Mouse (Mus musculus) embryonic facial prominence, embryonic 13.5 days (tissue): ENCODE measurements around the gene Prpf38b. TPM values are rescaled to one million over a fixed set of nuclear protein-coding genes. Genes with fewer than 3 reads are reported as not detected.
A peak's percentile ranks its signal among the peaks of the same experiment; 100 is the strongest.

Source experiments
- ATAC-seq: fragments of 200-750 bp; cut with Nextera tagmentation; 2 replicates; pipeline ENCODE4 v1.8.0; 2017; ENCODE audit warnings: low read depth; ENCODE audit not compliant: insufficient number of reproducible peaks, insufficient read depth, low FRiP score, low TSS enrichment
- H3K27ac ChIP-seq: fragments of 300-500 bp; sonication (generic); 2 replicates; pipeline ENCODE4 v1.5.1; 2015; ENCODE audit warnings: moderate library complexity, mild to moderate bottlenecking, inconsistent platforms
- H3K27me3 ChIP-seq: fragments of 300-500 bp; sonication (generic); 2 replicates; pipeline ENCODE4 v1.6.1; 2015; ENCODE audit warnings: mild to moderate bottlenecking, inconsistent platforms
- H3K36me3 ChIP-seq: fragments of 300-500 bp; sonication (generic); 2 replicates; pipeline ENCODE4 v1.6.1; 2015; ENCODE audit warnings: mild to moderate bottlenecking, inconsistent platforms
- H3K4me1 ChIP-seq: fragments of 300-500 bp; sonication (generic); 2 replicates; pipeline ENCODE4 v1.6.1; 2015; ENCODE audit warnings: inconsistent platforms
- H3K4me2 ChIP-seq: fragments of 300-500 bp; sonication (generic); 2 replicates; pipeline ENCODE4 v1.6.1; 2015; ENCODE audit warnings: moderate library complexity, mild to moderate bottlenecking, inconsistent platforms
- H3K4me3 ChIP-seq: fragments of 300-500 bp; sonication (generic); 2 replicates; pipeline ENCODE4 v1.5.1; 2015; ENCODE audit warnings: mild to moderate bottlenecking, inconsistent platforms
- H3K9ac ChIP-seq: fragments of 300-500 bp; sonication (generic); 2 replicates; pipeline ENCODE4 v1.6.1; 2015; ENCODE audit warnings: mild to moderate bottlenecking, inconsistent platforms
- H3K9me3 ChIP-seq: fragments of 300-500 bp; sonication (generic); 2 replicates; pipeline ENCODE4 v1.6.1; 2016; ENCODE audit warnings: inconsistent platforms
- WGBS: fragments of 180-500 bp; shearing (Covaris S2); methylation state at CpG from one replicate; pipeline ENCODE4 v1.1.7; 2015; ENCODE audit warnings: mixed read lengths; 5-methylcytosine and 5-hydroxymethylcytosine counted together
- polyA plus RNA-seq: library from polyadenylated mRNA; unstranded; fragments of >200 nt; fragmentation: Nextera tagmentation; extraction: Ambion mirVana; gene quantifications from 2 replicates; pipeline ENCODE4 v1.2.1, GENCODE M21; 2015

The Prpf38b gene
- 95.3 and 111 TPM in 2 replicates for polyA plus RNA-seq

DNA sequence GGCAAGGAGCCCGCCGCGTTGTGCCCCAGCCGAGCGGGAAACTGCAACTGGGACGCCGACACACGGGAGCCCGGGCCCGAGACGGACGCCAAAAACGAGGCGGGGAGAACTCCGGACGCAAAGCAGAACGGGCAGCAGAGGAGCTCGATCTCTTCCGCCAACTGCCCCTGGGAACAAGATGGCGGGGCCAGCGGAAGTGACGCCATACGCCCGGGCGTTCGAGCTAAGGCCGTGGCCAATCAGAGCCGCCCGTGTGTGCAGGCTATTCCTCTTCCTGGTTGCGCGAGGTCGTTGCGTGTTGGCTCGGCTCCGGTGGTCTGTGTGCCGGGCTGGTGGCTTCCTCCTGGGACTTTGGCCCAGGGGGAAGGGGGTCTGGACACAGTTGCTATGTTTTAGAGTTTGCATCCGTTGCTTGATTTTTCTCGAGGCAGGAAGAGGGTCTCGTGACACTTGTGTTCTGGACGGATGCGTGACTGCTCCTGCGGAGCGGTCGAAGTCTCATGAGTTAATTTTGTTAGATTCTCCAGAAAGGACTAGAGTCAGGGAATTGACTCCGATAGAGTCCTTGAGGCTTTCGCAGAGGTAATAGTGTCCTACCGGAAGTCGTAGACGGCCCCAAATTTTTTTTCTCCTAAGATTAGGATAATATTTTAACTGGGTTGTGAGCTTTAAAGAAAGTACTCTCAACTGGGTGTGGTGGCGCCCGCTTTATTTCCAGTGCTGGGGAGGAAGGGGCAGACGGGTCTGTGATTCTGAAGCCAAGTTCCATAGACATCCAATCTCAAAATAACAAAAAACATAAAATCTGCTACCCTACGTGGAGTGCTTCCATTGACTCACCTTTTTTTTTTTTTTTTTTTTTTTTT lies at the start of gene Prpf38b:
TSS of gene Prpf38b (minus strand) at position 180 of the 866 bp plus-strand sequence.
- peak within 1 kb of the TSS; percentile 99 for H3K27ac ChIP-seq
- peaks cover 20% of the 10 kb centered on the region for H3K4me1 ChIP-seq
- peaks cover 16% of the 10 kb centered on the region for H3K36me3 ChIP-seq
- ATAC-seq = peak; percentile 97
- H3K9me3 ChIP-seq = no peaks in the 10 kb centered on the region
- H3K4me3 ChIP-seq = peak within 1 kb of the TSS; percentile 90
- H3K27me3 ChIP-seq = no peaks in the 10 kb centered on the region
- peak within 1 kb of the TSS; percentile 96 for H3K9ac ChIP-seq
- H3K4me2 ChIP-seq = peak within 1 kb of the TSS; percentile 93
- WGBS = under 1% methylated on average over 53 of the region's 53 CpGs

GRCm38 (mm10) chr3:108961226-108961625 lies 49.7 kb upstream of the Prpf38b start:
- H3K9me3 ChIP-seq = no peaks in the 10 kb centered on the region
- H3K4me1 ChIP-seq = 0 out of 2 replicates have a peak, but pooled peaks cover 4% of the 10 kb centered on the region
- H3K4me2 ChIP-seq = no peak overlapping the region
- no peaks in the 10 kb centered on the region for H3K36me3 ChIP-seq
- WGBS = 52% methylated on average over 7 of the region's 7 CpGs
- ATAC-seq = no peak
- H3K27me3 ChIP-seq = no peaks in the 10 kb centered on the region
- H3K9ac ChIP-seq = no peak overlapping the region
- no peak overlapping the region for H3K4me3 ChIP-seq
- H3K27ac ChIP-seq = no peak overlapping the region

DNA sequence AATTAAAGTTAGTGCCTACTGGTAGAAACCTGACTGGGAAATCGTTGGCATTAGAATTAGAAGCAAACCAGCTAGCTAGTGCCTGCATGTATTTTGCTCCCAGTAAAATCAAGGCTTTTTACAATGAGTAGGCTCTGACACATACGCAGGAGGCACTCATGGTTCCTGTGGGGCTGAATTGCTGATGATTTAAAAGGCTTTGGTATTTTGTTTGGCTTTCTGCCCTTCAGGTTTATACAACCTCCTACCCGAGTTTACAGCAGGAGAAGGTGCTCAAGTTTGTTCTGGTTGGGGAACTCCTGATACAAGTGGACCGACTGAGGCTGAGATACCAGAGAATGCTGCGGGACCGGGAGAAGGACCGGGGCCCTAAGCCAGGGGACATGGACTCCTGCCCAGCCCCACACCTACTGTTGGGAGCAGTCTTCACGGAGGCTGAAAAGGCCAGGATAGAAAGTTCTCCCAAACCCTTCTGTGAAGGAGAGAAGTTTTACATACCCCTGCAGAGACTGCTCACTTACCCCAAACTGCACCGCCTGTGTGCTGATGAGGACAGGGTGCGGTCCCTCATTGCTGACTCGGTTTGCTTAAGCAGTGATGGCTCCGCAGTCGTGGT lies 48.3 kb upstream of the Prpf38b start:
- ATAC-seq = no peak
- Histone ChIP-seq H3K36me3 (no peaks in the 10 kb centered on the region), H3K9ac (no peak overlapping the region), H3K4me2 (no peak overlapping the region), H3K4me3 (no peak overlapping the region), H3K27me3 (no peaks in the 10 kb centered on the region), H3K27ac (no peak overlapping the region), H3K4me1 (0 out of 2 replicates have a peak, but pooled peaks cover 4% of the 10 kb centered on the region), H3K9me3 (no peaks in the 10 kb centered on the region)
- 75% methylated on average over 13 of the region's 13 CpGs for WGBS

DNA sequence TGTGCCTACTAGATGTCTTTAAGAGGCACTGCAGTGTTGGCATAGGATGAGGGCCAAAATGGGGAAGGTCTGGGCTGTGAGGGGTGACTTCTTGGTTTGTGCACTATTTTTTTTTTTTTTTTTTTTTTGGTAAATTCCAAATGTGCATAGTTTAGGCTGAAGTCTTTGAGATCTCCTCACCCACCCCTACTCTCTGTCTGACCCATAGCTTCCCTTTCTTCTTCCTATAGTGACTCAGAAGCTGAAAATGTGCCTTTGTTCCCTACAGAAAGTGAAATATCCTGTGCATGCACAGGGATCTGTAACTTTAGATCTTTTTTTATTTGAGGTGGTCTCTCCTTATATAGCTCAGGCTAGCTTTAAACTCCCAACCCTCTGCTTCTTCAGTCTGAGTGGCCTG lies 46.4 kb upstream of the Prpf38b start:
- Histone ChIP-seq H3K4me1 (0 out of 2 replicates have a peak, but pooled peaks cover 4% of the 10 kb centered on the region), H3K9me3 (no peaks in the 10 kb centered on the region), H3K27ac (no peak overlapping the region), H3K27me3 (no peaks in the 10 kb centered on the region), H3K9ac (no peak overlapping the region), H3K36me3 (no peaks in the 10 kb centered on the region), H3K4me3 (no peak overlapping the region), H3K4me2 (no peak overlapping the region)
- no peak for ATAC-seq

DNA sequence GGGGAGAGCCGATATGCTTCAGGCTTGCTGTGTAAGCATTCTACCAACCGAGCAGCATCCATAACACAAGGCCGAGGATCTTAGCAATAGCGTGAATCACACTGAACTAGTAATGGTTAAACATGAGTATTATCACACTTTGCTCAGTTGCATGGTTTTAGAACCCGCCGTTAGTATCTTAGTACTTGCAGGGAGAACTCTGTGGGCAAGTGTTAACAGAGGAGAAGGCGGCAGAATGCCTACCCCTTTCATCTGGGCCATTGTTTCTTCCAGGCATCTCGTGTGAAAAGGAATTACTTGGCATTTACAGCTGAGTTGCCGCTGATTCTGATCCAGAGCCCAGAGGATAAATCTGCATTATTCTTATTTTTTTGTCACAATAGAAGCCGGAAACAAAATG lies 29.5 kb upstream of the Prpf38b start:
- H3K27me3 ChIP-seq = no peaks in the 10 kb centered on the region
- H3K9me3 ChIP-seq = no peaks in the 10 kb centered on the region
- 0 out of 2 replicates have a peak, but pooled peaks cover 3% of the 10 kb centered on the region for H3K4me1 ChIP-seq
- H3K36me3 ChIP-seq = no peaks in the 10 kb centered on the region
- H3K27ac ChIP-seq = no peak overlapping the region
- no peak for ATAC-seq
- no peak overlapping the region for H3K4me3 ChIP-seq
- H3K4me2 ChIP-seq = no peak overlapping the region
- no peak overlapping the region for H3K9ac ChIP-seq
- 87% methylated on average over 10 of the region's 10 CpGs for WGBS

DNA sequence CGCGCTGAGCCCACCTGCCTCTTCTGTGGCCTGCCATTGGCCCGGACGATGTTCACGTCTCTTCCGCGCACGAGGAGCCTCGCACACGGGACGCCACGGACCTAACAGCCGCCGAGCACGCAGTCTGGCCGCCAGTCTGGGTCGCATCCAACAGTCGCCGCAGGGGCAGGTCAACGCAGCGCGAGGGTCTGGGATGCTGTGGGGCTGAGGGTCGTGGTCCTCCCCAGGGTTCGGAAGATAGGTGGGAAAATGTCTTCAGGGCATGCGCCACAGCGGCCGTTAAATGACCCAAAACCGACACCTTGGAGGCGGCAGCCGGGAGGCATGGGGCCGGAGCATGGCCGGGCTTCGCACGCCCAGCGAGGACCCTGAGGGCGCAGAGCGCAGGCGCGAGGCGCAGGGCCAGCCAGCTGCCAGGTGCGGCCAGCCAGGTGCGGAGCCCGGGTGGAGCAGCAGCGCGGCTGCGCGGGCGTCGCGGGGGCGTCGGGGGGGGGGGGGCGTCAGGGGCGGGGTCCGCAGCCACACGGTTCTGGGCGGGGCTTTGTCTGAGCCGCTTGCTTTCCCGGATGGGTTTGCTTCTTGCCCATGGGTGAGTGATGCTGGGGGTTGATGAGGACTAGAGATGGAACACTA lies 28.6 kb upstream of the Prpf38b start, which contains the start of gene Gm9857:
TSS of gene Gm9857 (minus strand) at position 445 of the 633 bp plus-strand sequence.
- H3K4me1 ChIP-seq = 0 out of 2 replicates have a peak, but pooled peaks cover 3% of the 10 kb centered on the region
- H3K9me3 ChIP-seq = no peaks in the 10 kb centered on the region
- no peaks in the 10 kb centered on the region for H3K36me3 ChIP-seq
- peak within 1 kb of the TSS; percentile 55 for H3K9ac ChIP-seq
- H3K27me3 ChIP-seq = no peaks in the 10 kb centered on the region
- WGBS = 54% methylated on average over 49 of the region's 59 CpGs
- peak; percentile 85 for ATAC-seq
- peak within 1 kb of the TSS; percentile 41 for H3K4me3 ChIP-seq
- no peak within 1 kb of the TSS for H3K27ac ChIP-seq
- peak within 1 kb of the TSS; percentile 61 for H3K4me2 ChIP-seq

GRCm38 (mm10) chr3:108939573-108939972 lies 28.0 kb upstream of the Prpf38b start, which contains the start of gene Henmt1:
Gene Henmt1 (plus strand): TSS chr3:108939873.
- Histone ChIP-seq H3K4me2 (peak within 1 kb of the TSS; percentile 61), H3K4me3 (peak within 1 kb of the TSS; percentile 41), H3K4me1 (0 out of 2 replicates have a peak, but pooled peaks cover 3% of the 10 kb centered on the region), H3K27me3 (no peaks in the 10 kb centered on the region), H3K9me3 (no peaks in the 10 kb centered on the region), H3K36me3 (no peaks in the 10 kb centered on the region), H3K27ac (no peak within 1 kb of the TSS), H3K9ac (peak within 1 kb of the TSS; percentile 55)
- WGBS = 64% methylated on average over 5 of the region's 5 CpGs
- ATAC-seq = no peak

DNA sequence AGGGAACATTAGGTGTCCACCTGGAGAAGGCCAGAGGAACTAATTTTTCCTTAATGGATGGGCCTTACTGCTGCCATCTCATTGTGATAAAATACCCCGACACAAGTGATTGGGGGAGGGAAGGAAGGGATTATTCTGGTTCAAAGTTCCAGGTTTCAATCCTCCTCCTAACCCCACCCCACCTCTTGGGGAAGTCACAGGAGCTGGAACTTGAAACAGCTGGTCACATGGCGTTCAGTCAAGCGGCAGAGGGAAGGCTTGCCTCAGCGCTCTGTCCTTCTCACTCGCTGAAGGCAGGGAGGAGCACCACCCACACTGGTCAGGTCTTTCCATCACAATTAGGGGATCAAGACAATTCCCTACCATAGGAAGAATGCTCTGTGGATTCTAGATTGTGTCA lies 27.2 kb upstream of the Prpf38b start:
- WGBS = 88% methylated on average over 5 of the region's 5 CpGs
- Histone ChIP-seq H3K27me3 (no peaks in the 10 kb centered on the region), H3K4me3 (no peak overlapping the region), H3K36me3 (no peaks in the 10 kb centered on the region), H3K9me3 (no peaks in the 10 kb centered on the region), H3K4me2 (no peak overlapping the region), H3K27ac (no peak overlapping the region), H3K9ac (no peak overlapping the region), H3K4me1 (0 out of 2 replicates have a peak, but pooled peaks cover 3% of the 10 kb centered on the region)
- no peak for ATAC-seq

- Histone ChIP-seq H3K4me3 (no peak overlapping the region), H3K36me3 (no peaks in the 10 kb centered on the region), H3K4me2 (no peak overlapping the region), H3K4me1 (no peaks in the 10 kb centered on the region), H3K9ac (no peak overlapping the region), H3K9me3 (no peaks in the 10 kb centered on the region), H3K27me3 (no peaks in the 10 kb centered on the region), H3K27ac (no peak overlapping the region)
- WGBS = 95% methylated on average over 6 of the region's 6 CpGs
- no peak for ATAC-seq
Measured at GRCm38 (mm10) chr3:108933557-108933956, 22.0 kb upstream of the Prpf38b start.

- Histone ChIP-seq H3K4me1 (no peaks in the 10 kb centered on the region), H3K9ac (no peak overlapping the region), H3K4me2 (no peak overlapping the region), H3K27ac (no peak overlapping the region), H3K9me3 (no peaks in the 10 kb centered on the region), H3K36me3 (no peaks in the 10 kb centered on the region), H3K27me3 (no peaks in the 10 kb centered on the region), H3K4me3 (no peak overlapping the region)
- WGBS = 66% methylated on average over 1 of the region's 1 CpGs
- no peak for ATAC-seq
Measured at GRCm38 (mm10) chr3:108926308-108926707, 14.8 kb upstream of the Prpf38b start.

- no peaks in the 10 kb centered on the region for H3K36me3 ChIP-seq
- no peak overlapping the region for H3K4me2 ChIP-seq
- WGBS = 85% methylated on average over 4 of the region's 4 CpGs
- no peak overlapping the region for H3K27ac ChIP-seq
- no peaks in the 10 kb centered on the region for H3K27me3 ChIP-seq
- H3K9ac ChIP-seq = no peak overlapping the region
- H3K9me3 ChIP-seq = no peaks in the 10 kb centered on the region
- no peak for ATAC-seq
- no peak overlapping the region for H3K4me3 ChIP-seq
- H3K4me1 ChIP-seq = no peaks in the 10 kb centered on the region
Measured at GRCm38 (mm10) chr3:108925677-108926076, 14.2 kb upstream of the Prpf38b start.
